Mouse (Mus musculus): ENCODE measurements around the gene Tmem136. TPM values are rescaled to one million over a fixed set of nuclear protein-coding genes. Genes with fewer than 3 reads are reported as not detected.

Gene Tmem136
- 11.2 TPM in 2 replicates for polyA plus RNA-seq (2015; fragmentation: Nextera tagmentation; extraction: Ambion mirVana)

DNA sequence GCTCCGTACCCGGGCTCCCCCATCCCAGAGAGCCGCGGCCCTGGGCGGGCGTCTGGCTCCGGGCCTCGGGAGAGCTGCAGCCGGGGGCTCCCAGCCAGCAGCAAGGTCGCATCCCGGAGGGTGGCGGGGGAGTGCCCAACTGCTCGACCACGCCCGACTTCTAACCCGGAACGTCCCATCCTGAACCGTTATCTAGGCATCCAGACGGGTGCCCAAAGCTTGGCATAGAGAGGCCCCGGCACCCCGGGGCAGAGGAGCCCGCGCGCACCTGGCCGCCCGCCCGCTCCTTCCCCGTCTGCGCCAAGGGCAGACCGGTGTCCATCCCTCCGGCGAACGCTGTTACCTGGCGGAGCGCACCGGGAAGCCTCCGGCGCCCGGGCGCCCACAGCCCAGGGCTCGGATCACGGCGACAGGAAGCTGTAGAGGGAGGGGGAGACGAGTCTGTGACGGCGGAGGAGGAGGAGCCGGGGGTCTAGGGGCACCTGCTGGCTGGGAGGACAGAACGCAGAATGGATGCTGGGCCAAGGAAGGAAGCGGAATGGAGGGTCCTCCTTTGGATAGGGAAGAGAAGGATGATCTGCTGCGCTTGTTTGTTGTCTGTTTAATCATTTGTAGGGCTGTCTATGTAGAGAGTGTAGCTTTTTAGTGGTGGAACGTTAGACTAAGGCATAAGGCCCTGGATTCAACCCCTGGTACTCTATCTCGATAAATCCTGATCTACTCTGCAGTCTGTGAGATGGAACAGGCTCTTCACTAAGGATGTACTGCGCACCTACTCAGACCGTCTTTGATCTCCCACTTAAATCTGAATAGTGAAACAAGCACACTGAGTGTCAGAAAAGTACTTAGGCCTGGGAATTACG lies at the start of gene Tmem136:
TSS of gene Tmem136 (minus strand) at position 437 of the 863 bp plus-strand sequence.
- peak within 1 kb of the TSS; percentile 76 for H3K4me3 ChIP-seq (ENCODE audit: low read depth, low read length)
- H3K36me3 ChIP-seq (ENCODE audit: control insufficient read depth, insufficient read depth, low read length) = no peaks in the 10 kb centered on the region
- peak within 1 kb of the TSS; percentile 69 for H3K27ac ChIP-seq (ENCODE audit: low read length)
- H3K4me1 ChIP-seq (ENCODE audit: control insufficient read depth, insufficient read depth, low read length) = peaks cover 12% of the 10 kb centered on the region
- ATAC-seq = peak; percentile 99
- no peaks in the 10 kb centered on the region for H3K27me3 ChIP-seq (ENCODE audit: control insufficient read depth, insufficient read depth, low read depth, low read length)
- H3K9ac ChIP-seq (ENCODE audit: low read depth, low read length) = peak within 1 kb of the TSS; percentile 92
- WGBS = 4% methylated on average over 55 of the region's 55 CpGs
- H3K9me3 ChIP-seq (replicated peaks; ENCODE audit: control insufficient read depth, low read length, poor library complexity, severe bottlenecking) = no peaks in the 10 kb centered on the region
- peak within 1 kb of the TSS; percentile 74 for H3K4me2 ChIP-seq (ENCODE audit: low read length)

DNA sequence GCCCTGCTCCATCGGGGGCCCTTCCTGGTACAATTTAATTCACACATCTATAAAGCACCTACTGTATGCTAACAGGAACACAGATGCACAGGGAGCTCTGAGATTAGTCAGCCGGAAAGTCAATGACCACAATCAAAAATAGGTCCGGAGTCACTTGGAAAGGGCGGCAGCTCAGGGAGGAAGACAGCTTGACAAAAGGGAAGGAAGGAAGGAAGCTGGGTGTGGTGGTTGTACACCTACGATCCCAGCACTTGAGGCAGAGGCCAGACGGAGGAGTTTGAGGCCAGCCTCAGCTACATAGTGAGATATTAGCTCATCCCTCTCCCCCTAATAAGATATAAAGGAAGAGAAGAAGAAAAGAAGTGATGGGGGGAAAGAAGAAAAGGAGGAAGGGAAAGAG lies 39.6 kb upstream of the Tmem136 start:
- ATAC-seq = no peak
- Histone ChIP-seq H3K4me1 (ENCODE audit: control insufficient read depth, insufficient read depth, low read length) (no peaks in the 10 kb centered on the region), H3K27ac (ENCODE audit: low read length) (no peak overlapping the region), H3K9me3 (replicated peaks; ENCODE audit: control insufficient read depth, low read length, poor library complexity, severe bottlenecking) (no peaks in the 10 kb centered on the region), H3K4me3 (ENCODE audit: low read depth, low read length) (no peak overlapping the region), H3K36me3 (ENCODE audit: control insufficient read depth, insufficient read depth, low read length) (no peaks in the 10 kb centered on the region), H3K4me2 (ENCODE audit: low read length) (no peak overlapping the region), H3K9ac (ENCODE audit: low read depth, low read length) (no peak overlapping the region), H3K27me3 (ENCODE audit: control insufficient read depth, insufficient read depth, low read depth, low read length) (no peaks in the 10 kb centered on the region)
- 86% methylated on average over 6 of the region's 6 CpGs for WGBS

DNA sequence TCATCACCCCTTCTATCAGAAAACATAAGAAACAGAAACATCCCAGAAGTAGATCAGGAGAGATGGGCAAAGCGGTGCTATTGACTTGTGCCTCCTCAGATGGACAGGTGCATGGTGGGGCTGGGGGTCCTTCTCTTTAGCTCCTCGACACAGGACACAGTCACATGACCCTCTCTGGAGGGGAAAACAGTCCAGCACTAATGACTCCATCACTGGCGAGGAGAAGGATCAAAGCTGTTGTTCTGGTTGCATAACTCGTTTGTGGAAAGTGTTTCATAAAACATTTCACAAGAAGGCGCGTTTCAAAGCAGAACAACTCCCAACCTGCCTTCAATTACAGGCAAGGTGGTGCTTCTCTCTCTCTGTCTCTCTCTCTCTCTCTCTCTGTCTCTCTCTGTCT lies 35.4 kb upstream of the Tmem136 start:
- Histone ChIP-seq H3K4me3 (ENCODE audit: low read depth, low read length) (no peak overlapping the region), H3K4me1 (ENCODE audit: control insufficient read depth, insufficient read depth, low read length) (no peaks in the 10 kb centered on the region), H3K4me2 (ENCODE audit: low read length) (no peak overlapping the region), H3K27ac (ENCODE audit: low read length) (no peak overlapping the region), H3K27me3 (ENCODE audit: control insufficient read depth, insufficient read depth, low read depth, low read length) (no peaks in the 10 kb centered on the region), H3K36me3 (ENCODE audit: control insufficient read depth, insufficient read depth, low read length) (no peaks in the 10 kb centered on the region), H3K9ac (ENCODE audit: low read depth, low read length) (no peak overlapping the region), H3K9me3 (replicated peaks; ENCODE audit: control insufficient read depth, low read length, poor library complexity, severe bottlenecking) (no peaks in the 10 kb centered on the region)
- no peak for ATAC-seq
- 81% methylated on average over 6 of the region's 6 CpGs for WGBS

DNA sequence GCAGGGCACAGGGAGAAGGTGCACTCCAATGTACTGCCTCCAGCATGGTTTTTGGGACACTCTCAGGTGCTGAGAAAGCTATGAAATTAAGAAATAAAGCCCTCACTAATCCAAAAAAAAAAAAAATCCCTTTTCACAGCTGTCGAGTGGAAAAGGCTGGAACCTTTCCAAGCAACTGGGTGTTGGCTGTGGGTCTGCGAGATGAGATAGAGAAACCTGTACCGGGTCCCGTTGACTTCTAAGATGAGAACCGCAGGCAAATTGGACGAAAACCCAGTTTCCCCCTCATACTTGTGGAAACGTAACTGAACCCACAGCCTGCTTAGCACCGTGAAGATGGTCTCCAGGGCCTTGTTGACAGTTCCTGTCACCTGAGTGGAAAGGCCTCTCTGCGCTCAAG lies 34.6 kb upstream of the Tmem136 start:
- Histone ChIP-seq H3K4me2 (ENCODE audit: low read length) (no peak overlapping the region), H3K9ac (ENCODE audit: low read depth, low read length) (no peak overlapping the region), H3K36me3 (ENCODE audit: control insufficient read depth, insufficient read depth, low read length) (no peaks in the 10 kb centered on the region), H3K9me3 (replicated peaks; ENCODE audit: control insufficient read depth, low read length, poor library complexity, severe bottlenecking) (no peaks in the 10 kb centered on the region), H3K27ac (ENCODE audit: low read length) (no peak overlapping the region), H3K4me1 (ENCODE audit: control insufficient read depth, insufficient read depth, low read length) (no peaks in the 10 kb centered on the region), H3K4me3 (ENCODE audit: low read depth, low read length) (no peak overlapping the region), H3K27me3 (ENCODE audit: control insufficient read depth, insufficient read depth, low read depth, low read length) (no peaks in the 10 kb centered on the region)
- whole genome bisulfite sequencing = 76% methylated on average over 9 of the region's 9 CpGs
- ATAC-seq = no peak

DNA sequence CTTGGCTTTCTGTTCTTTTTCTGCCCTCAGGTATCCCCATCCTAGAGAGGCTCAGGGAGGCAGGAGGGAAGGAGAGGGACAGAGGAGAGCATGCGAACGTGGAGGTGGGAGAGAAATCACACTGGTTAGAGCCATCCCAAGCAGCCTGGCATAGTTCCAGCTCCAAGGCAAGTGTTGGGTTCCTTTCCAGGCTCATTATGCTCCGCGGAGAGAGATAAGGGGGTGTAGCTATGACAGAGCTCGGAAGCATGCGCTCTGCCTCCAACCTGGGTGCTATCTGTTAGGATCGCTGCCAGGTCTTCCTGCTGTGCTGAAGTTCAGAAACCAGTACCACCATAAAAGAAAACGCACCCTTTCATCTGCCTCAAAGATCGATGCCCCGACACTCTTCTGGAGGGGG lies 33.7 kb upstream of the Tmem136 start:
- no peak overlapping the region for H3K9ac ChIP-seq (ENCODE audit: low read depth, low read length)
- no peaks in the 10 kb centered on the region for H3K36me3 ChIP-seq (ENCODE audit: control insufficient read depth, insufficient read depth, low read length)
- no peak overlapping the region for H3K4me3 ChIP-seq (ENCODE audit: low read depth, low read length)
- no peak overlapping the region for H3K27ac ChIP-seq (ENCODE audit: low read length)
- ATAC-seq = no peak
- H3K4me1 ChIP-seq (ENCODE audit: control insufficient read depth, insufficient read depth, low read length) = no peaks in the 10 kb centered on the region
- 52% methylated on average over 10 of the region's 10 CpGs for WGBS
- H3K27me3 ChIP-seq (ENCODE audit: control insufficient read depth, insufficient read depth, low read depth, low read length) = no peaks in the 10 kb centered on the region
- H3K4me2 ChIP-seq (ENCODE audit: low read length) = no peak overlapping the region
- no peaks in the 10 kb centered on the region for H3K9me3 ChIP-seq (replicated peaks; ENCODE audit: control insufficient read depth, low read length, poor library complexity, severe bottlenecking)

DNA sequence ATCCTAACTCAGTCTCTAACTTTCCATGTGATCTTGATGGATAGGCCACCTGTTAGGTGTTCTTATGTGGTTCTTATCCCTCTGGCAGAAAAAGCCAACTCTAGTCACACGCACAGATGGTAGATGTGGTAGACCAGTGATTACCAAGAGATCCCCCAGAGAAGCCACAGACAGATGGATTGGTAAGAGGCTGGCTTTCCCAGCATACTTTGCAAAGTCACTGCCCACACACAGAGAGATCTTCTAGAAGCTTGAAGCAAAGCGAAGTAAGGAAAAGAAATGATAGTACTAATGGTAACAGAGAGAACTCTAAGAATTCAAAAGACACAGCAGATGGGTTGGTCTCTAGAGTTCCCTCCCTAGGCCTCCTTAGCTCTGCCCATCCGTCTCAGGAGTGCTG lies 33.1 kb upstream of the Tmem136 start:
- ATAC-seq = no peak
- Histone ChIP-seq H3K27me3 (ENCODE audit: control insufficient read depth, insufficient read depth, low read depth, low read length) (no peaks in the 10 kb centered on the region), H3K9me3 (replicated peaks; ENCODE audit: control insufficient read depth, low read length, poor library complexity, severe bottlenecking) (no peaks in the 10 kb centered on the region), H3K4me1 (ENCODE audit: control insufficient read depth, insufficient read depth, low read length) (no peaks in the 10 kb centered on the region), H3K4me3 (ENCODE audit: low read depth, low read length) (no peak overlapping the region), H3K27ac (ENCODE audit: low read length) (no peak overlapping the region), H3K36me3 (ENCODE audit: control insufficient read depth, insufficient read depth, low read length) (no peaks in the 10 kb centered on the region), H3K4me2 (ENCODE audit: low read length) (no peak overlapping the region), H3K9ac (ENCODE audit: low read depth, low read length) (no peak overlapping the region)
- WGBS = 86% methylated on average over 3 of the region's 3 CpGs

DNA sequence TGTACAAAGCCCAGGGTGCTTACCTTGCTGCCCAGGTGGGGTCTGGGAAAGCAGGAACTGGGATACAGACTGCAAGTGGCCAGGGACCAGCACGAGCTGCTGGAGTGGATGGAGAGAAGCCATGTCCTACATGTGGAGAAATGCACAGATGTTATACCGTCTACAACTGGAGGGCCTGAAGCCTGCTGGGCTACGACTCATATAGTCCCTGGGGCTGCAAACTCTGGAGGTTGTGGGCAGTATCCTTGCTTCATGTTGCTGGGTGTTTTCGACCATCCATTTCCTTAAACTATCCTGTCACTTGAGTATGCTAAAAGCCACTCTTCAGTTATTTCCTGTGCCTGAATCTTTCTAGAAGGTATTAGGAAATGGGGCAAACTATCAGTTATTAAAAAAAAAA lies 28.8 kb upstream of the Tmem136 start:
- Histone ChIP-seq H3K27ac (ENCODE audit: low read length) (no peak overlapping the region), H3K9me3 (replicated peaks; ENCODE audit: control insufficient read depth, low read length, poor library complexity, severe bottlenecking) (no peaks in the 10 kb centered on the region), H3K4me1 (ENCODE audit: control insufficient read depth, insufficient read depth, low read length) (no peaks in the 10 kb centered on the region), H3K4me2 (ENCODE audit: low read length) (no peak overlapping the region), H3K9ac (ENCODE audit: low read depth, low read length) (no peak overlapping the region), H3K27me3 (ENCODE audit: control insufficient read depth, insufficient read depth, low read depth, low read length) (no peaks in the 10 kb centered on the region), H3K36me3 (ENCODE audit: control insufficient read depth, insufficient read depth, low read length) (no peaks in the 10 kb centered on the region), H3K4me3 (ENCODE audit: low read depth, low read length) (no peak overlapping the region)
- 89% methylated on average over 4 of the region's 4 CpGs for WGBS
- ATAC-seq = no peak

DNA sequence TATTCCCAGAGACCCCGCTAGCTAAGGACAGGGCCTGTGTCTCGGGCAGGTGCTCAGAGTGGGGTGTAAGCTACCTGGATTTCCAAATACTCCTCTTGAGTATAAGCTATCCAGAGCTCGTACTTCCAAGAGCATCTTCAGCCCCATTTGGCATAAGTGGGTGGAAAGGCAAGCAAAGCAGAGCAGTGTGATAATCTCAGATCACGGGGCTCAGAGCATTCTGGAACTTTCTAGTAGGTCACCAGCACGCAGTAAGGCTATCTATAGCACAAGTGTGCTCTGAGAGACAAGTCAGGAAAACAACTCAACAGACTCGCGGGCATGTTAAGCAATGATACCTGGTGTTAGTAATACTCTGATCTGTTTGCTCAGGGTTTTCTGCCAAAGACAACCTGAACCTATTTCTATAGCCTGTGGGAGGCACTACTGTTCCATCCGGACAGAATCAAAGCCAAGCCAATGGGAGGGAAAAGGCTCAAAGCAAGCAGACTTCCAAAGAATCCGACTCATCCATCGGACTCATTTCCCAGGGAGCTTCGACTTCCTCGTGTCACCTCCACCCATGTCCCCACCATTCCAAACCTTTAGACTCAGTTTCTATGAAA lies 27.9 kb upstream of the Tmem136 start:
- no peak overlapping the region for H3K4me3 ChIP-seq (ENCODE audit: low read depth, low read length)
- no peak overlapping the region for H3K27ac ChIP-seq (ENCODE audit: low read length)
- no peaks in the 10 kb centered on the region for H3K4me1 ChIP-seq (ENCODE audit: control insufficient read depth, insufficient read depth, low read length)
- WGBS = 70% methylated on average over 12 of the region's 12 CpGs
- no peaks in the 10 kb centered on the region for H3K36me3 ChIP-seq (ENCODE audit: control insufficient read depth, insufficient read depth, low read length)
- H3K9ac ChIP-seq (ENCODE audit: low read depth, low read length) = no peak overlapping the region
- no peaks in the 10 kb centered on the region for H3K9me3 ChIP-seq (replicated peaks; ENCODE audit: control insufficient read depth, low read length, poor library complexity, severe bottlenecking)
- H3K27me3 ChIP-seq (ENCODE audit: control insufficient read depth, insufficient read depth, low read depth, low read length) = no peaks in the 10 kb centered on the region
- no peak for ATAC-seq
- H3K4me2 ChIP-seq (ENCODE audit: low read length) = no peak overlapping the region

DNA sequence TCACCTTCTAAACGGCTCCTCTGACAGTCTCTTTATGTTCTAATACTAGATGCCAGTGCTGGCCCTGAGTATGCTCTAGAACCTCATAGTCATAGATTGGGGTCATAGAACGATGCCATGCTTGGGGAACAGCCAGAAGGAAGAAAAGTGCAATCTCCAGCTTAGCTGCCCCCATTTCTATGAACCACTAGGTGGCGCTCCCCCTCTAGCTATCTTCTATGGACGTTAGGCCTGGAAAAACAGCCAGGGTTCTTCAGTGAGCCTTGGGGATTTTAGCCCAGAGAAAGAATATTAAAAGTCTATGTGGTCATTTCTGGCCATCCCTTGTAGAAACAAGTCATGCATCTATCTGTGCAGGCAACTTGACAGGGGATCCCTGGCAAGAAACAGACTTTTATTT lies 25.5 kb upstream of the Tmem136 start:
- Histone ChIP-seq H3K9me3 (replicated peaks; ENCODE audit: control insufficient read depth, low read length, poor library complexity, severe bottlenecking) (no peaks in the 10 kb centered on the region), H3K36me3 (ENCODE audit: control insufficient read depth, insufficient read depth, low read length) (no peaks in the 10 kb centered on the region), H3K4me3 (ENCODE audit: low read depth, low read length) (no peak overlapping the region), H3K9ac (ENCODE audit: low read depth, low read length) (no peak overlapping the region), H3K4me2 (ENCODE audit: low read length) (no peak overlapping the region), H3K4me1 (ENCODE audit: control insufficient read depth, insufficient read depth, low read length) (no peaks in the 10 kb centered on the region), H3K27ac (ENCODE audit: low read length) (no peak overlapping the region), H3K27me3 (ENCODE audit: control insufficient read depth, insufficient read depth, low read depth, low read length) (no peaks in the 10 kb centered on the region)
- ATAC-seq = no peak
- 7% methylated on average over 4 of the region's 4 CpGs for WGBS
